Mouse (Mus musculus) CD8-positive naive resting alpha-beta T cell, adult 57 days (primary cell): Measurements from ENCODE around the gene Ppox. TPM values are rescaled to one million over a fixed set of nuclear protein-coding genes. Genes with fewer than 3 reads are reported as not detected.

ENCODE experiments used
- total RNA-seq: library from RNA; stranded (reverse); gene quantifications from one replicate; pipeline ENCODE4 v1.2.4, GENCODE M21; 2023

Gene Ppox
- 49.0 TPM for total RNA-seq

DNA sequence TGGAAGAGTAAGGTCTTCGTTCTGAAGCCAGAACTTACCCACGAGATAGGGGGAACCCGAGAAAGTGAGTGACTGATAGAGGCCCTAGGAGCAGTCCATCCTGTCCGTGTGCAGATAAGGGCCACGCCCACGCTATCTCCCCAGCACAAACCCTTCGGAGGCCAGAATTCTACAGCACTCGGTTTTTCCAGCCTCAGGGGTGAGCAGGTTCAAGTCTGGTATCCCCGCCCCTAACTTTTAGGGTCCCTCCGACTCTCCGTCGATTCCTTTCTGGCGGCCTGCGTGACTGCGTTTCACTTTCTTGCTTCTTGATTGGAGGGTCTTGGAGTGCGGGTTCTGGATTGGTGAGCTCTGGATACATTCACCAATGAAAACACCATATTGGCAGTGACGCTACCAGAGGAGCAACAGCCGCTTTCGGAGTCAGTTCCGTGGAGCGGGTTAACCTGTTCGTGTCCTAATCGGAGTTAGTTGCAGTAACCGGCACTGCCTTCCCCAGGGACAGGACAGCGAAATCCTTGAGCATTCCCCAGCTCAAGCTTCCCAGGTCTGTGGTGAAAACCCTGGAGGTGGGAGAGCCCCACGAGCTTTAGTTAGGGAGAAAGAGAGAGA lies at the start of gene Ppox:
TSS of gene Ppox (minus strand) at position 271 of the 612 bp plus-strand sequence.

GRCm38 (mm10) chr1:171328839-171329432 lies 48.0 kb upstream of the Ppox start, which contains the start of gene Dedd:
TSS of gene Dedd (plus strand) at chr1:171329145.

GRCm38 (mm10) chr1:171294298-171295062 lies 13.5 kb upstream of the Ppox start, which contains the start of gene Ufc1:
TSS of gene Ufc1 (minus strand) at chr1:171295024.

GRCm38 (mm10) chr1:171287136-171288081 lies 6.4 kb upstream of the Ppox start, which contains the start of gene Usp21:
TSS of gene Usp21 (minus strand) at chr1:171287991.

GRCm38 (mm10) chr1:171269848-171270572 lies 11.0 kb downstream of the Ppox start, which contains the start of gene B4galt3:
TSS of gene B4galt3 (plus strand) at chr1:171270328.

GRCm38 (mm10) chr1:171250680-171251593 lies 30.0 kb downstream of the Ppox start, which contains the start of gene Ndufs2:
TSS of gene Ndufs2 (minus strand) at chr1:171251388.

DNA sequence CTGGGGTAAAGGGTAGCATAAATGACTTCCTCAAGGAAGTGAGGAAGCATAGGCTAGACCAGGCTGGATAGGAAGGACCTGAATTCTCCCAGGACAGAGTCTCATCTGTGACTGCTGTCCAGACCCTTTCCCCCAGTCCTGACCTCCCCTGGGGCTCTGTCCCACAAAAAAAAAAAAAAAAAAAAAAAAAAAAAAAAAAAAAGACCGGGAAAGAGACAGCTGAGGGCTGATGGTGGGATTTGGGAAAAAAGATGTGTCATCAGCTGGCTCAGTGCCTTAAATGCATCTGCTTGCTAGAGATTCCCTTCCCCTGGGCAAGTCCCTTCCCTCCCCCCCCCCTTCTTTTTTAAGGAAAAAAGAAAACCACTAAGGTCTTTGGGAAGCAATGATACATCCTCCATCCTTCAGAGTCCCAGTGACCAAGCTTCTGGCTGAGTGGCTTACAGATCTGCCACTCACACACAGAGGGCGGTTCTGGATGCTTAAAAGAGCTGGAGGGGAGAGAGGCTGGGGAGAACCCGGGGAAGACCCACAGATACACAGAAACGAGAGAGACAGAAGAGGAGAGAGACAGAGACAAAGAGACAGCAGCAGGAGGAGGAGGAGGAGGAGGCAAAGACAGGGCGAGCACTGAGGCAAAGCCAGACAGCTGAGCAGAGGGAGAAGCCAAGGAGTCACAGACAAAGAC lies 30.9 kb downstream of the Ppox start, which contains the start of gene Adamts4:
TSS of gene Adamts4 (plus strand) at position 509 of the 688 bp plus-strand sequence.

GRCm38 (mm10) chr1:171234126-171234525 lies 46.9 kb downstream of the Ppox start, which contains the start of gene Fcer1g:
TSS of gene Fcer1g (minus strand) at chr1:171234365.

Other genes starting within 250 kb of the Ppox start
- 3.4 TPM for gene Fcgr3, start 216.3 kb downstream of the Ppox start, total RNA-seq
- not detected for gene Cfap126, start 167.3 kb downstream of the Ppox start, total RNA-seq
- gene Sdhc, start 130.6 kb downstream of the Ppox start, total RNA-seq: 109 TPM
- not detected for gene Mpz, start 130.5 kb downstream of the Ppox start, total RNA-seq
- not detected for gene Pcp4l1, start 84.9 kb downstream of the Ppox start, total RNA-seq
- gene Nr1i3, start 67.2 kb downstream of the Ppox start, total RNA-seq: not detected
- 16.1 TPM for gene Tomm40l, start 58.7 kb downstream of the Ppox start, total RNA-seq
- not detected for gene Apoa2, start 56.1 kb downstream of the Ppox start, total RNA-seq
- gene Fcer1g, start 46.8 kb downstream of the Ppox start, total RNA-seq: 13.4 TPM
- not detected for gene Adamts4, start 30.8 kb downstream of the Ppox start, total RNA-seq
- 122 TPM for gene Ndufs2, start 29.8 kb downstream of the Ppox start, total RNA-seq
- gene B4galt3, start 10.9 kb downstream of the Ppox start, total RNA-seq: 66.1 TPM
- 45.6 TPM for gene Usp21, start 6.8 kb upstream of the Ppox start, total RNA-seq
- 52.8 TPM for gene Ufc1, start 13.8 kb upstream of the Ppox start, total RNA-seq
- 24.5 TPM for gene Dedd, start 48.0 kb upstream of the Ppox start, total RNA-seq
- 28.0 TPM for gene Nit1, start 64.5 kb upstream of the Ppox start, total RNA-seq
- gene Pfdn2, start 64.5 kb upstream of the Ppox start, total RNA-seq: 79.6 TPM
- gene Klhdc9, start 79.6 kb upstream of the Ppox start, total RNA-seq: 1.3 TPM
- 0.24 TPM for gene Nectin4, start 88.9 kb upstream of the Ppox start, total RNA-seq
- gene Arhgap30, start 107.8 kb upstream of the Ppox start, total RNA-seq: 203 TPM
- 102 TPM for gene Usf1, start 130.1 kb upstream of the Ppox start, total RNA-seq
- 5.8 TPM for gene Tstd1, start 137.7 kb upstream of the Ppox start, total RNA-seq
- 0.46 TPM for gene F11r, start 156.3 kb upstream of the Ppox start, total RNA-seq
- 4.2 TPM for gene Alyref2, start 222.3 kb upstream of the Ppox start, total RNA-seq